Comparison of ENCODE assay signal across 19 mouse cellular contexts in genomic region chr14:120721593-120722461, GRCm38 (mm10).
DNase-seq lines count a peak whose midpoint lies in the region; ATAC-seq and TF ChIP-seq lines count a peak whose summit lies in the region.
"Had no signal": no experiment of that assay in that cellular context is flagged by ENCODE, and none has a peak within 500 bp of the region (broad histone marks: within the 10 kb centered on the region; RNA-seq: fewer than 3 reads in every experiment).

No protein-coding gene starts in this region.

- H3K4me2 ChIP-seq in forebrain, embryonic 15.5 days (replicated peaks): no peak overlapping the region
- no peak overlapping the region for H3K4me2 ChIP-seq in forebrain, embryonic 11.5 days (ENCODE audit: low read depth, low read length, severe bottlenecking)
- H3K4me2 ChIP-seq in lung, embryonic 16.5 days (ENCODE audit: low read depth, low read length): no peak overlapping the region
- H3K4me2 ChIP-seq: embryonic facial prominence, embryonic 15.5 days; heart, embryonic 13.5 days; liver, embryonic 12.5 days had no signal

- ATAC-seq in forebrain, embryonic 15.5 days (replicated peaks): peak; percentile 51; the same call in 1 of the 2 replicates
- no peak for ATAC-seq in forebrain, embryonic 11.5 days (replicated peaks; ENCODE audit: low FRiP score)
- ATAC-seq in lung, embryonic 16.5 days (ENCODE audit: low read depth): peak; percentile 10; the same call in 1 of the 2 replicates
- ATAC-seq: activated CD4-positive, CD25-positive, alpha-beta regulatory T cell, adult 4 months; inflammation-experienced regulatory T-cells, adult 6 months; liver, embryonic 12.5 days had no signal

- no peak for TF ChIP-seq POLR2A in kidney, adult 2 months (IDR thresholded peaks at IDR 0.05; ENCODE audit: low read depth, low read length)
- TF ChIP-seq POLR2A in lung, adult 2 months (IDR thresholded peaks at IDR 0.05; ENCODE audit: borderline replicate concordance, extremely low read depth, low read depth, low read length): no peak
- no peak for TF ChIP-seq POLR2A in brain, embryonic 14.5 days (IDR thresholded peaks at IDR 0.05; ENCODE audit: borderline replicate concordance, extremely low read depth, insufficient read depth, insufficient read length, poor library complexity, severe bottlenecking)

- H3K36me3 ChIP-seq in forebrain, embryonic 15.5 days: no peaks in the 10 kb centered on the region
- H3K36me3 ChIP-seq in forebrain, embryonic 11.5 days (ENCODE audit: control insufficient read depth, insufficient read depth, low read length): no peaks in the 10 kb centered on the region
- no peaks in the 10 kb centered on the region for H3K36me3 ChIP-seq in kidney, adult 2 months (ENCODE audit: control insufficient read depth, insufficient read depth, low read length)
- no peaks in the 10 kb centered on the region for H3K36me3 ChIP-seq in lung, embryonic 16.5 days (ENCODE audit: control insufficient read depth, insufficient read depth, low read length)
- H3K36me3 ChIP-seq: embryonic facial prominence, embryonic 15.5 days; G1E; heart, embryonic 13.5 days; liver, embryonic 12.5 days had no signal

- no peak overlapping the region for H3K27ac ChIP-seq in forebrain, embryonic 15.5 days (replicated peaks)
- H3K27ac ChIP-seq in forebrain, embryonic 11.5 days (ENCODE audit: low read depth, low read length): no peak overlapping the region
- peak overlapping the region; percentile 16 for H3K27ac ChIP-seq in kidney, adult 2 months (ENCODE audit: insufficient read depth, low read depth, low read length)
- peak overlapping the region; percentile 94 for H3K27ac ChIP-seq in lung, embryonic 16.5 days (ENCODE audit: low read length)
- H3K27ac ChIP-seq: embryonic facial prominence, embryonic 15.5 days; heart, embryonic 13.5 days; liver, embryonic 12.5 days had no signal

- no peak for DNase-seq in forebrain, embryonic 11.5 days (ENCODE audit: low spot score)
- no peak for DNase-seq in kidney, adult 2 months
- no peak for DNase-seq in kidney, postnatal 25 days
- no peak for DNase-seq in lung, adult 2 months
- DNase-seq in brain, embryonic 14.5 days (ENCODE audit: low read depth): peak; percentile 47
- no peak for DNase-seq in liver
- DNase-seq: adrenal gland, postnatal 10 days; cerebellum, adult 18-20 months; cerebellum, postnatal 25 days; spleen, adult 18-20 months; thymus, postnatal 25 days had no signal

- H3K4me3 ChIP-seq in forebrain, embryonic 15.5 days: no peak overlapping the region
- no peak overlapping the region for H3K4me3 ChIP-seq in forebrain, embryonic 11.5 days (ENCODE audit: low read depth, low read length)
- H3K4me3 ChIP-seq in kidney, adult 2 months (ENCODE audit: insufficient read depth, low read depth, low read length): no peak overlapping the region
- H3K4me3 ChIP-seq in lung, embryonic 16.5 days (ENCODE audit: low read length): no peak overlapping the region
- no peak overlapping the region for H3K4me3 ChIP-seq in lung, adult 2 months (replicated peaks; ENCODE audit: extremely low read depth, low read depth, low read length)
- H3K4me3 ChIP-seq: embryonic facial prominence, embryonic 15.5 days; heart, embryonic 13.5 days; liver, embryonic 12.5 days had no signal

- H3K9ac ChIP-seq in forebrain, embryonic 15.5 days (replicated peaks): no peak overlapping the region
- H3K9ac ChIP-seq in forebrain, embryonic 11.5 days (ENCODE audit: low read length): no peak overlapping the region
- peak overlapping the region; percentile 5; the same call in 1 of the 2 replicates for H3K9ac ChIP-seq in lung, embryonic 16.5 days (ENCODE audit: low read length)
- H3K9ac ChIP-seq: embryonic facial prominence, embryonic 15.5 days; heart, embryonic 13.5 days; liver, embryonic 12.5 days had no signal

- H3K9me3 ChIP-seq in forebrain, embryonic 15.5 days: no peaks in the 10 kb centered on the region
- no peaks in the 10 kb centered on the region for H3K9me3 ChIP-seq in forebrain, embryonic 11.5 days (ENCODE audit: control insufficient read depth, low read length)
- H3K9me3 ChIP-seq in lung, embryonic 16.5 days (ENCODE audit: control insufficient read depth, low read length): no peaks in the 10 kb centered on the region
- H3K9me3 ChIP-seq: embryonic facial prominence, embryonic 15.5 days; heart, embryonic 13.5 days; liver, embryonic 12.5 days had no signal

- 0 out of 2 replicates have a peak, but pooled peaks cover 3% of the 10 kb centered on the region for H3K4me1 ChIP-seq in forebrain, embryonic 15.5 days
- H3K4me1 ChIP-seq in forebrain, embryonic 11.5 days (replicated peaks; ENCODE audit: control insufficient read depth, insufficient read depth, low read length): no peaks in the 10 kb centered on the region
- H3K4me1 ChIP-seq in kidney, adult 2 months (ENCODE audit: control insufficient read depth, insufficient read depth, low read length): peaks cover 2% of the 10 kb centered on the region; the same call in 1 of the 2 replicates
- peaks cover 18% of the 10 kb centered on the region for H3K4me1 ChIP-seq in lung, embryonic 16.5 days (replicated peaks; ENCODE audit: control insufficient read depth, insufficient read depth, low read length)
- no peaks in the 10 kb centered on the region; the same call in 1 of the 2 replicates for H3K4me1 ChIP-seq in lung, adult 2 months (ENCODE audit: control insufficient read depth, insufficient read depth, low read length)
- H3K4me1 ChIP-seq: embryonic facial prominence, embryonic 15.5 days; liver, embryonic 12.5 days had no signal

- no peaks in the 10 kb centered on the region for H3K27me3 ChIP-seq in forebrain, embryonic 15.5 days
- H3K27me3 ChIP-seq in forebrain, embryonic 11.5 days (ENCODE audit: control insufficient read depth, insufficient read depth, low read length): no peaks in the 10 kb centered on the region
- H3K27me3 ChIP-seq in kidney, adult 2 months (replicated peaks; ENCODE audit: control insufficient read depth, insufficient read depth, low read length): no peaks in the 10 kb centered on the region
- H3K27me3 ChIP-seq in lung, embryonic 16.5 days (ENCODE audit: control insufficient read depth, insufficient read depth, low read depth, low read length): no peaks in the 10 kb centered on the region
- H3K27me3 ChIP-seq: embryonic facial prominence, embryonic 15.5 days; heart, embryonic 13.5 days; liver, embryonic 12.5 days had no signal

- no peak for TF ChIP-seq CTCF in kidney, adult 2 months (conservative IDR thresholded peaks at IDR 0.05; ENCODE audit: insufficient read depth, insufficient read length, low read depth, low read length)
- TF ChIP-seq CTCF in lung, adult 2 months (IDR thresholded peaks at IDR 0.05; ENCODE audit: insufficient read depth, low read length): no peak
- TF ChIP-seq CTCF in brain, embryonic 14.5 days (IDR thresholded peaks at IDR 0.05; ENCODE audit: borderline replicate concordance, extremely low read depth, insufficient read depth, insufficient read length): no peak

- 46% methylated on average over 6 of the region's 6 CpGs for WGBS in forebrain, embryonic 15.5 days
- WGBS in forebrain, embryonic 11.5 days: 65% methylated on average over 6 of the region's 6 CpGs
- WGBS in kidney, adult 2 months: 74% methylated on average over 6 of the region's 6 CpGs
- 58% methylated on average over 6 of the region's 6 CpGs for WGBS in lung, embryonic 16.5 days
- 70% methylated on average over 6 of the region's 6 CpGs for WGBS in lung, adult 2 months

Comparison
In these comparisons a context has a peak if more than half of its experiments do, and no peak if none do; other contexts are left out.
1. H3K27ac ChIP-seq: peak in kidney, adult 2 months (single experiment) and lung, embryonic 16.5 days (single experiment); none in forebrain, embryonic 15.5 days (single experiment) and forebrain, embryonic 11.5 days (single experiment).